Mouse (Mus musculus): ENCODE results near the gene Lypd5. TPM values are rescaled to one million over a fixed set of nuclear protein-coding genes. Genes with fewer than 3 reads are reported as not detected.

Gene Lypd5
- polyA plus RNA-seq, 1 experiment = not detected

DNA sequence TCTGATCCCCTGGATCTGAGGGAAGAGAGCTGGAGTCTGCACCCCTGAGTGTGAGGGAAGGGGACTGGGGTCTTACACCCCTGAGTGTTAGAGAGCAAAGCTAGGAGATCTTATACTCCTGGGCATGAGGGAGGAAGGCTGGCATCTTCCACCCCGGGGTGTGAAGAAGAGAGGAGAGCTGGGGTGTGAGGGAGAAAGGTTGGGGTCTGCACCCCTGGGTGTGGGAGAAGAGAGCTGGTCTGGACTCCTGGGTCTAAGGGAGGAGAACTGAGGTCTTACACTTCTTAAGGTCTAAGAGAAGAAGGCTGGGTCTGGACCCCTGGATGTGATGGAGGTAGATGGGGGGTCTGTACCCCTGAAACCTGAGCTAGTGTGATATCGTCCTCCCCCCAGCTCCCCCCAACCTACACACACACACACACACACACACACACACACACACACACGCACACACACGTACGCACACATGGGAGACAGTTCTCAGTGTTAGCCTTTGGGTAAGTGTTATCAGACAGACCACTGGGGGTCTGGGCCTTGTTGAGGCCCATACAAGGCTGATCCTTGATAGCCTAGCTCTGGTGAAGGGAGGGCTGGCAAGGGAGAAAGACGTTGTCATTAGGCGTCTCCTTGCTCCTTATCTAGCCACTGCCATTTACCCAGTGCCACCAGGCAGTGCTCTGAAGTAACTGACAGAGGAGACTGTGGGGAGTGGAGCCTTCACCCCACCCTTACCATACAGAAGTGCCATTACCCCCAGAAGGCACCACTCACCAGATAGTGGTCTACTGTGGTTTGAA lies 22.2 kb downstream of the Lypd5 start:
- 0 out of 2 replicates have a peak overlapping the region, but pooled peaks have one; percentile 30 for H3K27ac ChIP-seq (replicated peaks; ENCODE audit: low read depth, low read length)
- H3K4me1 ChIP-seq (ENCODE audit: control insufficient read depth, insufficient read depth, insufficient read length, low read length) = peaks cover 24% of the 10 kb centered on the region
- H3K4me3 ChIP-seq (ENCODE audit: insufficient read depth, low read depth, low read length) = peak overlapping the region; percentile 26

GRCm38 (mm10) chr7:24371809-24372145 lies 22.8 kb downstream of the Lypd5 start:
- 0 out of 2 replicates have a peak overlapping the region, but pooled peaks have one; percentile 30 for H3K27ac ChIP-seq (replicated peaks; ENCODE audit: low read depth, low read length)
- 0 out of 2 replicates have a peak overlapping the region, but pooled peaks have one; percentile 26 for H3K4me3 ChIP-seq (ENCODE audit: insufficient read depth, low read depth, low read length)
- peaks cover 20% of the 10 kb centered on the region for H3K4me1 ChIP-seq (ENCODE audit: control insufficient read depth, insufficient read depth, insufficient read length, low read length)

GRCm38 (mm10) chr7:24372300-24372699 lies 23.3 kb downstream of the Lypd5 start:
- peaks cover 17% of the 10 kb centered on the region for H3K4me1 ChIP-seq (ENCODE audit: control insufficient read depth, insufficient read depth, insufficient read length, low read length)
- H3K4me3 ChIP-seq (ENCODE audit: insufficient read depth, low read depth, low read length) = no peak overlapping the region
- peak overlapping the region; percentile 30 for H3K27ac ChIP-seq (replicated peaks; ENCODE audit: low read depth, low read length)

DNA sequence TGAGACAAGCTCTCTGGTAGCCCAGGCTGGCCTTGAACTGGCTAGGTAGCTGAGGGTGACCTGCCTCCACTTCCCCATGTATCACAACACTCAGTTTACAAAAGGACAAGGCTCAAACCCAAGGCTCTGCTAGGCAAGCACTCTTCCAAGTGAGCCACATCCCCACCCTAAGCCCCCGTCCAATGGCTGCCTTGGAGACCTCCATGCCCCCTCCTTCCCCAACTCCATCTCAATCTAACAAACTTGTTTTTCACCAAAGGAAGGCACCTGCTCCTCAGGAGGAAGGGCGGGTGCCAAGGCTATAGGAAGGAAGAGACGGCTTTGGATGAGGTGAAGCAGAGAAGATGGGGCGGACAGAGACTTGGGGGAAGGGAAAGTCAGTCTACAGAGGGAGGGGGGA lies 23.8 kb downstream of the Lypd5 start:
- Histone ChIP-seq H3K4me3 (ENCODE audit: insufficient read depth, low read depth, low read length) (no peak overlapping the region), H3K27ac (replicated peaks; ENCODE audit: low read depth, low read length) (peak overlapping the region; percentile 30), H3K4me1 (ENCODE audit: control insufficient read depth, insufficient read depth, insufficient read length, low read length) (peaks cover 16% of the 10 kb centered on the region)

- Histone ChIP-seq H3K4me3 (ENCODE audit: insufficient read depth, low read depth, low read length) (no peak overlapping the region), H3K27ac (replicated peaks; ENCODE audit: low read depth, low read length) (peak overlapping the region; percentile 39)
These were observed 24.8 kb downstream of the Lypd5 start for GRCm38 (mm10) chr7:24373538-24374379.

DNA sequence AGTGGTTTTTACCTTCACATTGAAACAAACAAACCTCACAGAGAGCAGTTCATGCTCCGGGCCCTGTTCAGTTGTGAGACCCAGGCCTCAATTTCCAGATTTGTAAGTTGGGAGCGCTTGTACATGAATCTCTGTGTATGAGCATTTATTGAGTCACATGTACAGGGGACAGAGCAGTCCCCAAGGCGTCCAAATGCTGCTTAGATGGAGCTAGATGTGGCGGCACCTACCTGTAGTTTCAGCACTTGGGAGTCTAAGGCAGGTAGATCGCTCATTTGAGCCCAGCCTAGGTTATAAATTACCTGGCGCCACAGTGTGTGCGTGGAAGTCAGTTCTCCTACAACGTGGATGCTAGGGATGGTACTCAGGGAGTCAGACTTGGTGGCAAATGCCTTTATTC lies 27.5 kb downstream of the Lypd5 start:
- Histone ChIP-seq H3K27ac (replicated peaks; ENCODE audit: low read depth, low read length) (no peak overlapping the region), H3K4me1 (ENCODE audit: control insufficient read depth, insufficient read depth, insufficient read length, low read length) (peaks cover 16% of the 10 kb centered on the region), H3K4me3 (ENCODE audit: insufficient read depth, low read depth, low read length) (no peak overlapping the region)

More at GRCm38 (mm10) chr7:24373538-24374379, 24.8 kb downstream of the Lypd5 start:
- H3K4me1 ChIP-seq (ENCODE audit: control insufficient read depth, insufficient read depth, insufficient read length, low read length) = peaks cover 16% of the 10 kb centered on the region

- Histone ChIP-seq H3K4me3 (ENCODE audit: insufficient read depth, low read depth, low read length) (0 out of 2 replicates have a peak overlapping the region, but pooled peaks have one; percentile 8), H3K4me1 (ENCODE audit: control insufficient read depth, insufficient read depth, insufficient read length, low read length) (peaks cover 15% of the 10 kb centered on the region), H3K27ac (replicated peaks; ENCODE audit: low read depth, low read length) (no peak overlapping the region)
These were observed 28.3 kb downstream of the Lypd5 start for GRCm38 (mm10) chr7:24377091-24377865.

DNA sequence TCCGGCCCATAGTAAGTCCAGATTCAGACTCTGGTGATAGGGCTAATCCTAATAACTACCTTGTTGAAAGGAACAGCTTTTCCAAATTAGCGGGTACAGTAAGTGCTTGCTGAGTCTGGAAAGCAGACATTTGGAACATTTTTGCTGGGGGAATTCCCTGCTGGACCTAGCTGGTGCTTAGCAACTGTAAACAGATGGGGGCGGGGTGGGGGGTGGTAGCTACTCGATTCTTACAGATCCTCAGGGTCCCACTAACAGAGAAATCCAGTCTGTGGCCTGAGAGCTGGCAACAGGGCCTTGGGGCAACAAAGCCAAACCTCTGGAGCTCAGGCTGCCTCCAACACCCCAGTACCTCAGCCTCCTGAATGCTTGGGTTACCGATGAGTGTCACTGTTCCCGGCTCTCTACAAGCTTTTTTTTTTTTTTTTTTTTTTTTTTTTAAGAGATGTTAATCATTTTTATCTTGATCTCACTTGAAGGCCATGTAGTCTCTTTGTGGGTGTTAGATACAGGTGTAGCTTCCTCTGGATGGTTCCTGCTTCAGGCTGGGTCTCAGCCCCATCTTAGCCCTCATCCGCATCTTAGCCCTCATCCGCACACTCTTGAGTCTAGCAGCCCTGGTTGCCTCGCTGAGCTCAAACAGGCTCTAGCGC lies 29.2 kb downstream of the Lypd5 start:
- Histone ChIP-seq H3K4me1 (ENCODE audit: control insufficient read depth, insufficient read depth, insufficient read length, low read length) (peaks cover 8% of the 10 kb centered on the region), H3K27ac (replicated peaks; ENCODE audit: low read depth, low read length) (no peak overlapping the region)

DNA sequence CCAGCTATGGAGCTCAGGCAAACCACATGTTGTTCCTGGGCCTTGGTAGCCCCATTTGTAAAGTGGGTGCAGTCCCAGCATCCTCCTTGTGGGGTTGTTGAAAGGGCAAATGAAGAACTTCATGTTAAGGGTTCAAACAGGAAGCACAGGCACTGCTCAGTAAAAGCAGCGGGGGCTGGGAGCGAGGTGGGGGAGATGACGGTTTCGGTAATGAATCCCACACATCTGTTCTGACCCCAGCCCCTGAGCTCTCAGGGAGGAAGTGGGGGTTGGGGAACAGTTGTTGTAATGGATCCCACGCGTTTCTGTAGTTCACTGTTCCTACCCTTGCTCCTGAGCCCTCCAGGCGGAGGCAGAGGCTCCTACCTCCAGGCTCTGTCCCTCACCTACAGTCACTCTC lies 30.9 kb downstream of the Lypd5 start:
- Histone ChIP-seq H3K4me3 (ENCODE audit: insufficient read depth, low read depth, low read length) (no peak overlapping the region), H3K27ac (replicated peaks; ENCODE audit: low read depth, low read length) (no peak overlapping the region), H3K4me1 (ENCODE audit: control insufficient read depth, insufficient read depth, insufficient read length, low read length) (no peaks in the 10 kb centered on the region; the same call in 1 of the 2 replicates)

More for the DNA sequence above, 29.2 kb downstream of the Lypd5 start:
- H3K4me3 ChIP-seq (ENCODE audit: insufficient read depth, low read depth, low read length) = no peak overlapping the region

DNA sequence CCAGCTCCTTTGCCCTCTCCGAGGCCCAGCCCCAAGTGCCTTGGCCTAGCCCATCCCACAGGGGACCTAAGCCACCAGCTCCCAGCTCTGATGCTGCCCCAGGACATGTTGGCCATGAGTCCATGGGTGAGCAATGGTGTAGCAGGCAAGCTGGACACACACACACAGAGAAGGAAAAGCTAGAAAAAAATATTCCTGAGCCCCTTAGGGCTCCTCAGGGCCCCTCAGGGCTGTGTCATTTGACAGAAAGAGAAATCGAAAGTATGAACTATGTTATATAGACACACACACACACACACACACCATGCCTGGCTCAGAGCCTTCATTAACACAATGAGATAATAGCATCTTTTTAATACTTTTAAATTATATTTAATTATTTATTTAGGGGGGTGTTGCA lies 31.4 kb downstream of the Lypd5 start:
- Histone ChIP-seq H3K4me1 (ENCODE audit: control insufficient read depth, insufficient read depth, insufficient read length, low read length) (no peaks in the 10 kb centered on the region; the same call in 1 of the 2 replicates), H3K27ac (replicated peaks; ENCODE audit: low read depth, low read length) (no peak overlapping the region), H3K4me3 (ENCODE audit: insufficient read depth, low read depth, low read length) (no peak overlapping the region)

- no peak overlapping the region for H3K4me3 ChIP-seq (ENCODE audit: insufficient read depth, low read depth, low read length)
- no peaks in the 10 kb centered on the region for H3K4me1 ChIP-seq (ENCODE audit: control insufficient read depth, insufficient read depth, insufficient read length, low read length)
- no peak overlapping the region for H3K27ac ChIP-seq (replicated peaks; ENCODE audit: low read depth, low read length)
These were observed 33.9 kb downstream of the Lypd5 start for GRCm38 (mm10) chr7:24382730-24383372.

DNA sequence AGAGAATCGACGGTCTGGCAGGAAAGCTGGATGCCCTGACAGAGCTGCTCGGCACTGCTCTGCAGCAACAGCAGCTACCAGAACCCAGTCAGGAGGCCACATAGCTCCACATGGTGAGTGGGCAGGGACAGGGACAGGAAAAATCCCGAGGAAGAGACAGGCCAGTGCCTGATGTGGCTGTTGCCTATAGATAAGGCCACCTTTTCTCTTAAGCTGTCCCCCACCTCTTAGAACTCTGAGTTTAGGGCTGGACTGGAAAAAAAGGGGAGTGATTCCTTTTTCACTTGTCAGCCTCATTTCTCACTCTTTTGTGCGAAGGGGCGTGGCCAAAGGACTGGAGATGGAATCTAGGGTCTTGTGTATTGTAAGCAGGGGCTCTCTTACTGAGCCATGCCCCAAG lies 35.1 kb downstream of the Lypd5 start:
- H3K4me1 ChIP-seq (ENCODE audit: control insufficient read depth, insufficient read depth, insufficient read length, low read length) = no peaks in the 10 kb centered on the region
- no peak overlapping the region for H3K27ac ChIP-seq (replicated peaks; ENCODE audit: low read depth, low read length)
- no peak overlapping the region for H3K4me3 ChIP-seq (ENCODE audit: insufficient read depth, low read depth, low read length)

DNA sequence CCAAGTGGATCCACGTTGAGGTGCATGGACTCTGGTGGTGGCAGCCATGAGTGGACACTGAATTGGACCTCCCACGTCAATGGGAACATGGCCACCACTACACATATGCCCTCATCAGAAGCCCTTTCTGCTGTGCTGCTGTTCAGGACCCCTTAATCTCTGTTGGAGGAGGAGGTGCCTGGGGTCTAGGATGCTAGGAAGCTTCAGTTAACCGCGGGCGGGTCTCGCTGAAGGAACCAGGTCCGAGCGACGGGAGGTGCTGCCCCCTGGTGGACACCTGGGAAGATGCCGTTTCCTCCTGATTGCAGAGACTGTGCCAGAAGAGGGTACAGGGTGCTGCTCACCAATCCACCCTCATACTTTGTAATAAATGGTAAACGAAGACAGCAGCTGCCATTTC lies 35.8 kb downstream of the Lypd5 start:
- Histone ChIP-seq H3K4me3 (ENCODE audit: insufficient read depth, low read depth, low read length) (no peak overlapping the region), H3K4me1 (ENCODE audit: control insufficient read depth, insufficient read depth, insufficient read length, low read length) (no peaks in the 10 kb centered on the region), H3K27ac (replicated peaks; ENCODE audit: low read depth, low read length) (no peak overlapping the region)

DNA sequence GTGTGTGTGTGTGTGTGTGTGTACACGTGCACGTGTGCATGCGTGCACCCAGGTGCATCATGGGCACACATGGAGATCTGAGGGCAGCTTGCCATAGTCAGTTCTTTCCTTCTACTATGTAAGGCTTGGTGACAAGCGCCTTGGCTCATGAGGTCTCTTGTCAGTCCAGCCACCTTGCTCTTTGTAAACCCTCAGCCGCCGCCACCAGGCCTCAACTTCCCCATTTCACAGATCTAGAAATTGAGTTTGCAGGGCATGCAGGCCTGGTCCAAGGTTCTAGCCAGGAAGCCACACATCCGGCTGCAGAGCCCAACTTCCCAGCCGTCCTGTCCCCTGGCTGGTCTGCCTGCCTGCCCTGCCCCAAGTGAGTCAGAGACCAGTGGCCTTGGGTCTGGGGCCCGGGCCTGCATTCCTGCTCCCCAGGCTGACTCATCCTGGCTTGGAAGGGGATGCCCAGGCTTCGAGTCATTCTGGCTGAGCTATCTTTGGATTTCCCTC lies 38.1 kb downstream of the Lypd5 start:
- Histone ChIP-seq H3K4me1 (ENCODE audit: control insufficient read depth, insufficient read depth, insufficient read length, low read length) (no peaks in the 10 kb centered on the region), H3K4me3 (ENCODE audit: insufficient read depth, low read depth, low read length) (no peak overlapping the region), H3K27ac (replicated peaks; ENCODE audit: low read depth, low read length) (peak overlapping the region; percentile 57; the same call in 1 of the 2 replicates)
